Mouse (Mus musculus) left cerebral cortex, adult 11 months (tissue): Measurements from ENCODE around the gene Tmbim6.
"Not testable (repeated sequence)": the region's sequence is repeated elsewhere in the genome, so short reads cannot be mapped to it uniquely, and the experiment has no call there.

Experiments used
- DNase-seq: peaks from one replicate; pipeline ENCODE4 v3.0.0; 2022; ENCODE audit warnings: low spot score

Gene Tmbim6

DNA sequence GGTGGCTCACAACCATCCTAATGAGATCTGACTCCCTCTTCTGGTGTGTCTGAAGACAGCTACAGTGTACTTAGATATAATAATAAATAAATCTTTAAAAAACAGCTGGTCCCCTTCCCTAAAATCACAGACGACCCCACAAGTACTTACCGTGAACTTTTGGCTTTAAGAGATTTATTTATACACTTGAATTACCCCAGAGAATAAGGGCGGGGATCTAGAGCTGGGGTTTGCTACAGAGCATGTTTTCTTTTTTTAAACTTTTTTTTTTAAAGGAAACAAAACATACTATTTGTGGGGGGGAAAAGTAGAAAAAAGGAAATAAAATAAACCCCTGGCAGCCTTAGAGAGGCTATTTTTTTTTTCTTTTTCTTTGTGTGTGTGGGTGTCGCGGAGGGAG lies 27.4 kb downstream of the Tmbim6 start:
- DNase-seq: no peak

DNA sequence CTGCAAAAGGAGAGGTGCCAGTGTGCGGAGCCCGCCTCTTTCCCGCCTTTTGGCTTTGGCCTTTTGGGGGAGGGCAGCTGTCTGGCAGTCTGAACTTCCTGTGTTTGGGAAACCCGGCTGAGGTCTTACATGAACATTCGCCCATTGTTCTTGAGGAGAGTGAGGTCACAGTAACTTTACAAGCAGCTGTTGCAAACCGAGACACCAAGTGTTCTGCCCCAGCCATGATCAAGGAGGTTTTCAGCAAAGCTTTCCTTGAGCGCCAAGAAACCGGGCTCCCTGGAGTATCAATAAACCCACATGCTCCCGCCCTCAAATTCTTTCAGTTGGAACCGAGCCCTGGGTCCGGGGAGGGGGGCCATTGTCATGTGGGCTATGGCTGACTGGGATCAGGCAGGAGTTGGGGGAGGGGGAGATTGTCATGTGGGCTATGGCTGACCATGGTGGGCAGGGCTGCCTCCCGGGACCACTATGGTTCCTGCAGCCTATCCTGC lies 27.9 kb downstream of the Tmbim6 start:
- no peak for DNase-seq

DNA sequence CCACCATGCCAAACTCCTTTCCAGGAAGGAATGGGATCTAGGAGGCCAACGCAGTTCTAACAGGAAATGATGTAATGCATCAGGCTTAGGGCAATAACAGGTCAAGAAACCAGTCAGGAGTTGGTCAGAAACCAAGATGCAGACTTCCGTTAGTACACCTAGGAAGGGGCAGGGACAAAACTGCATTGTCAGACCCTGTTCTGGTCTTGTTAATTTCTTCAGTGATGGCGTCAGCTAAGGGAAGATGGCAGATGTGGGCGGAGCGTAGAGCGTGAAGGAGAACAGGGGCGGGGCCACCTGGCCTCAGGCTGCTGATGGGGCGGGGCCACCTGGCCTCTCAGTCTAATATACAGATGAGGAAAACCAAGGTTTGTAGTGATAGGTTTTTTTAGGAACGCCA lies 28.5 kb downstream of the Tmbim6 start:
- no peak for DNase-seq

DNA sequence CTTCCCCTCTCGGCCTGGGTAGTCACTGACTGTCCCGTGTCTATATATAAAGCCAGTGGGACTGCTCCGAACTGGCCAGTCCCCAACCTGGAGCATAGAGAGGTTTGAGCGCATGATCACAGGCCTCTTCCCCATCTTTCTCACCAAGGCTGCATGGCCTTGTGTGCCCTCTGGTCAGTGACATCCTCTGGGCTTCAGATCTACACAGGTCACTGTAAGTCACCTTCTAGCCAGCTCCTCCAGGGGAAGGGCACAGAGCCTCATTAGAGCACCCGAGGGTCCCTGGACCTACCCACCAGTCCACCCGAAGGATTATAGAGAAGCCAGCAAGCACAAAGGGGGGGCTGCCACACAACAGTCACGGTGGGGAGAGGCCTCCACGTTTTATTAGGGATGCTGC lies 29.0 kb downstream of the Tmbim6 start:
- no peak for DNase-seq

DNA sequence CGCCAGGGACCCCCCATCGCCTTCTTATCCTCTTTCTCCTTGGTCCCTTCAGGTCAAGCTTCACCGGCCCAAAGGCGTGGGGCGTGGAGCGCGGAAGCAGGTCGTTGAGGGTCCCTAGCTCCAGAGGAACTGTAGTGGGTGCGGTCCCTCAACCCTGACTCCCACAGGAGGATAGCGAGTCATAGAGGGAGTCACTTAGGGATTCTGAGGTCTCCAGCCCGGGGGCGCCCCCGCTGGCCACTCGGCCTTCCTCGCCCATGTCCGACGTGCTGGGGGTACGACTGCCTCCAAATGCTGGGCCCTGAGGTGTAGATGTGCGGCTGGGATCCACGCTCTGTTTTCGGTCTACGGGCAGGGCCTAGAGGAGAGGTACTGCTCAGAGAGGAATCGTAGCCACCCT lies 29.9 kb downstream of the Tmbim6 start:
- no peak for DNase-seq

DNA sequence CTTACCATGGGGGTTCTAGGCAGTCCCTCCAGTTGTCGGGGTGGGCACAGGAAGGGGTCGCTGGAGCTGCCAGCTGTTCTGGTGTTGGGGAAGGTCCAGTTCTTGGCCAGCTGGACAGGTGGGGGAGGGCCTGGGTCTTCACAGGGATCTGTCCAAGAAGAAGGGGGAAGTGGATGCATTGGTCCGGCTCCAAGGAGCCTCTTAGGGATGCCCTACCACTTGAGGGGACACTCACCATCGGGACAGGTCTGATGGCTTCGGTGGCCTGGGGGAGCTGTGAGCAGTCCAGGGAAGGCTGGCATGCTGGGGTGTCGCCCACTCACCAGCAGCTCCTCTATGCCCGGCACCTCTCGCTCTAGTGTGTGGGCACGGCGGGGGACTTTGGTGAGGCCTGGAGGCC lies 30.4 kb downstream of the Tmbim6 start:
- no peak for DNase-seq

DNA sequence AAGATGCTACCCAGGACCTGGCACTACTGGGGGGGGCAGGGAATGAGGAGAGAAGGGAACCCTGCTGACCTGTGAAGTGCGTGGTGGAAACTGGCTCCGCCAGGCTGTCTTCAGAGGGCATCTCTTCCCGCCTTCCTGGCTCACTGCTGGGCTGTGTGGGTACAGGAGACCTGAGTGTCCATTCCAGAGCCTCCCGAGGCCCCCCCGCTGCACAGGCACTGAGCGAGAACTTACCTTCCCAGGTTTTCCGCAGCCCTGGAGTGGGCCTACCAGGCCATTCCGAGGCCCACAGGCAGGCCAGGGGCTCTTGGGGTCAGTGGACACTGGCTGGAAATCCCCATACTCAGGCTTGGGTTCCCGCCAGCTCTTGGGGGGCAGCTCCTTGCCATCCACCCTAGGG lies 31.2 kb downstream of the Tmbim6 start:
- DNase-seq: no peak

DNA sequence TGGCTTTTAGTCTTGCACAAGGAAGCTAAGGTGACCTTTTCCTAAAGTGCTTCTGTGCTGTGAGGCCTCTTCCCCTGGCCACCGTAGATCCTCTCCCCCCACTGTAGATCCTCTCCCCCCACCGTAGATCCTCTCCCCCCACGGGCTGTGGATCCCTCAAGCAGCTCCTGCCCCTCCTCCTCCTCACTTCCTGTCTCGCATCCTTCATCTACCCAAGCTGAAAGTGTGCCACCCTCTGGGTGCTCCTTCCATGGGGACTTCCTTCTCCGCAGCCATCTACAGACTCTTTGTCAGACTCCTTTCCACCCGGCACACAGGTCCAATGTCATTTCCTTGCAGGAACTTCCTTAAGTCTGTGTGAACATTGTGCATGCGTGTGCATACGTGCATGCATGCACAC lies 37.7 kb downstream of the Tmbim6 start:
- no peak for DNase-seq

DNA sequence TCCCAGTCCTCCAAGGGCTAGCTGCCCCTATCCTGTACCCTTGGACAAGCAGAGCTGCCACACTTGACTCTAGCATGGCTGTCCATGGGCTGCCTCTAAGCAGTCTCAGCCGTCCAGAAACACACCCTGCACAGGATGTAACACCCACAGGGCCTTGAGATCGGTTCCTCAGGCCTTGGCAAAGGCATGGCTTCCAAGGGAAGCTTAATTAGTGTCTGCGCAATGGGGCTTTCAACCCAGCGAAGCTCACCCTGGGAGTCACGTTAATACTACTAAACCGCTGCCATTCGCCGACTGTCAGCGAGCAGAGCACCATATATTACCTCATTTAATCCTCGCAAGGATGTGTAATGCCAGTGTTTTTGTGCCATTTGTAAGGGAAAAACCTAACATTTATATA lies 38.4 kb downstream of the Tmbim6 start:
- no peak for DNase-seq

DNA sequence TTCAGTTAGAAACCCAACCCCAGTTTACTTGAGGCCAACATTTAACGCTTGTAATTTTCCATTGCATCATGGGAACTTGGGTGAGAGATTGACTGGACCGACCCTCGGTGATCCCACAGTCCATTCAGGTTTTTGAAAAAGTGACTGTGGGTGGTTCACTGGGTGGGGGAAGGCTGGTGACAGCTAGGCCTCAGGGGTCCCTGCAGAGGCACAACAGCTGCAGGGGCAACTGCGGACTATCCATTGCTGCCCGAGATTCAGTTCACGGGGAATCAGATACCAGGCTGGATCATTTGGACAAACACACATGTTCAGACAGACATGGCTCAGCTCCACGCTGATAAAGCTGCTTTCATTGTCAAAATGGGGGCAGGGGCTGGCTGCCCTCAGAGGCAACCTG lies 38.8 kb downstream of the Tmbim6 start:
- no peak for DNase-seq

DNA sequence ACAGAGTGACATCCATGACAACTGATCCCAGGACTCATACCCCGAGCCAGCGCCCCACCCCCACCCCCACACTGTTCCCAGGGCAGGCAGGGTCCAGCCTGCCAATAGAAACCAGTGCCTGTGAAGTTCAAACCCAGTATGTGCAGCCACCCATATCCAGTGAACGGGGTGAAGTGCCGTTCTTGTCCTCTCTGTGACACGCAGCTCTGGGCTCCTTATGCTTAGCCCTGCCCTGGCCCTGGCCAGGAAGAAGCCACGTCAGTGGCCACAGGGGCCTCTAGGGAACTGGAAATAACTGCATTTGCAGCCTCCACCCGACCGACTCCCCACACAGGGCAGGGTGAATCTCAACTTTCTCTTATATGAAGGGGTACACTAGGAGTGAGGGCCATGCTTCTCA lies 39.3 kb downstream of the Tmbim6 start:
- DNase-seq: no peak

DNA sequence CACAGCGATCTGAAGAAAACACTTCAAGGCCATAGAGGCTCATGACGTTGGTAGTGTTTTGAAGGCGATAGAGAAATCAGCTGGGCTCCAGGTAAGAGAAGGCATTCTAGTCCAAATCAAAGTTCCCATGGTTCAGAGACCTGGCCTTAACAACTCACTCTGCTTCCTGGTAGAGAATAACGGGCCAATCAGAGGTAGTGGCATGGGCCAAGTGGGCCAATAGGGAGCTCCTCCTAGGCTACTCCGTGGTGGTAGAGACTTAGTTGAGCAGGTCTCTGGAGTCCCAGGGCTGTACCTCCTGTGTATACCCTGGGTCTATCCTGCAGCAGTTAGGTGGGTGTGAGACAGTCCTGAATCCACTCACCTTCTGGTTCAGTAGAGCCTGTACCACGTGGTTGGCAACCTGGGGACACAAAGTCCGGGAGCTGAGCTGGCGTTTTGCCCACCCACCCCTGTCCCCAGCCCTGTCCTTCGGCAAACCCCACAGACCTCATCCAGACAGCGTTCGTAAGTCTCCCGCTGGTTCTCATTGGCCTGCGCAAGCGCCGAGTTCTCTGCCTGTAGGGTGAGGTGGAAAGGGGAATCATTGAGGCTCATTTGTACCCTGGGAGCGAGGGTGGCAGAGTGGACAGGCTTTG lies 40.5 kb downstream of the Tmbim6 start:
- no peak for DNase-seq

DNA sequence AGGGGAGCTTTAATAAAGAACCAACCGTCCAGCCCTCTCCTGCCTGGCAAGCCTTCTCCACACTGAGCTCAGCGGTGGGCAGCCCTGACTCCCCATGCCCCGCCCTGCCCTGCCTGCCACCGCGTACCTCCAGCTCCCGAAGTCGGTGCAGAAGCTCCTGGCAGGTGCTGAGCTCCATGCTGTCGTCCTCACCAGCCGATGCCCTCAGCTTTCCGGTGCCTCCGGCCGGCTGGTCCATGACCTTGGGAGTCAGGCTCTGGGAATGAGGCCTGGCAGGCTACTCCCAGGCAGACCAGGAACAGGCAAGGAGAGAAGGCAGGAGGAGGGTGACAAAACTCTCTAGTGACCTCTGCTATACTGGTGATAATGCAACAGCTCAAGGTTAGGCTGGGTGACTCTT lies 41.2 kb downstream of the Tmbim6 start:
- DNase-seq: no peak

DNA sequence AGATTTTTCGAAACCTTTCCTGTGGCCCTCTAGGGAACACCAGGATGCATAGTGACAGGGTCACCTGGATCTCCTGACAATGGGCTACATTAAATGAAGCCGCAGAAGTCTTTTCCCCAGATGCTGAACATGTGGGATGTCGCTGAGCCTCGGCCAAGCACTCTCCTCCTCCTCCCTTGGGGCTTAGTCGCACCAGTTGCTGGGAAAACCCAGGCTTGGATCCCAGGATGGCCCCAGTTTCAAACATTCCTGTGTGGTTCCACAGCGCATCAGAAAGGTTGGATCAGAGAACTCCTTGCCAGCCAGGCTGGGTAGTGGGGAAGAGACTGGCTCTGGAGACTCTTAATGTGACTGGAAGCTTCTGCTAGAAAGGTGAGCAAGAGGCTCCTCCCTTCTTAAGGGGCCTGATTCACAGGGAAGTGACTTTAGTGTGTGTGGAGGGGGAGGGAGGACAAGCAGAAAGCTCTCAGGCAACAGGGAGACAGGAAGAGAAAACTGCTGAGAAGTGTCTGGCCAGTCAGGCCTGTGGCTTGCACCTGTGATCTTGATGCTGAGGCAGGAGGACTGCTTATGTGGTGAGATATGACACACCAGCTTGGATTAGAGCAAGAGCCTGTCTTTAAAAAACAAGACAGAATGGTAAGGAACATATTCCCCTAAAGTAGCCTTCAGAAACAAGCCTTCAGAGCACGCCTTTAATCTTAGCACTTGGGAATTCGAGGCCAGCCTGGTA lies 46.5 kb downstream of the Tmbim6 start:
- DNase-seq: no peak

DNA sequence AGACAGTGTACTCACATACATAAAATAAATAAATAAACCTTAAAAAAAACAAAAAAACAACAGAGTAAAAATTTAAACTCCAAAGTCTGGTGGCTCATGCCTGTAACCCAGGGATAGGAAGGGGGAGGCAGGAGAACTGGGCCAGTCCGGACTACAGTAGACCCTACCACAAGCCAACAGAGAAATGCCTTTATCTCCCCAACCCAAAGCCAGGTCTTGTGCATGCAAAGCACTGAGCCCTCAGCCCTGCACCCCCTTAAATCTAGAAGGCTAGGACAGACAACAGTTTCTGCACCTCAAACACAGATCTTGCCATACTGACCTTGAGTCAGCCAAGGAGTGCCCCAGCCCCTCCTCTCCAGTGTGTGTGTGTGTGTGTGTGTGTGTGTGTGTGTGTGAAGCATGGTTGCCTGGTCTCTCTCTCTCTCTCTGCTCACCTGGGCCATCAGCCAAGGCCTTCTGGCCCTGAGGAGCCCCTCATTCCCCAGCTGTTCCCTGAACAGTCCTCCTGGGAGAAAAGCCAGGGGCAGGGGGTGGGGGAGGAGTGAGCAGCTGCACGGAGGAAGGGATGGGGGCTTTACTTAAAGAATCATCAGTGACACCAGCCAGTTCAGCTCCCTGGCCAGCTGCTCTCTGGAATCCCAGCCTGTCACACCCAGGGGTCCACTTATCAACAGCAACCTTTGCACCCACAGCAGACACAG lies 47.6 kb downstream of the Tmbim6 start:
- DNase-seq: no peak

DNA sequence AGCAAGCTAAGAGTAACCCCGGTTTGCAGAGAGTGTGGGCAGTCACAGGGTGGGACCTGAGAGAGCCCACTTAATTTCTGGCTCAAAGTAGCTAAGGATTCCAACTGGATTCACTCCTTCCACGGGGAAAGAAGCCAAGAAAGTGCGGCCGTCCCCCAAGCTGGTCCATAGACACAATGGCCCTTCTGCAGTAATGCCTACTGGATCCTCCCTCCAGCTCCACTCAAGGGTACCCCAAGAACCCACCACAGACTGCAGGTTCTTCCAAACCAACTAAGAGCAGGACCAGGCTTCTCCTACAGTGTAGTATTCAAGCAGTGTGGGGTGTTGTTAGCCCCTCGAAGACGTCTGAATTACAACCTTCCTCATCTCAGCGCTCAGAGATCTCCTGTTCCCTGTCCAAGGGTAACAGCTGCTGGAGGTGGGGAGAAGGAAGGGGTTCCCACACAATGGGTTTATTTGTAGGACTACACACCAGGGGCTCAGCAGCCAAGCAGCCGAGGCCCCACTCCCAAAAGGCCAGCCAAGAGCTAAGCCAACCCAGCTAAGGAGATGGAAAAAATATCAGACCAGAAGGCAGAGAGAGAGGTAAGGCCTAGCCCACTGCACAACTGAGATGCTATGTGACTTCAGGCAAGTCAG lies 48.3 kb downstream of the Tmbim6 start:
- DNase-seq: no peak

DNA sequence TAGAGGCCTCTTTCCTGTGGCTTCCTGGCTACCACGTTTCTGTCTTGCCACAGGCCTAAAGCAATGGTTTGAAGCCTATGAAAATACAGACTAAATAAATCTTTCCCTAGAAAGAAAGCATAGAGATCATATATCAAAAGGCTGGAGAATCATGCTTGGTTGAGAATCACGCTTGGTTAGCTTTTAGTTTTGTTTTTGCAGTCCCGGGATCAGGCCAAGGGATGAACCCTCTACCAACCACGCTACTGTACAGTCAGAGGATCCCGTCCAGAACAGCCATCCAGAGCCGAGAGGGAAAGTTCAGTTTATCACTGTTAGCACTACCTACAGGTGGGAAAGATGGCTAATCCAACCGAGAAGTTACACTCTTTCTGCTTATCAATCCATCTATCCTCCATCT lies 49.7 kb downstream of the Tmbim6 start:
- no peak for DNase-seq

DNA sequence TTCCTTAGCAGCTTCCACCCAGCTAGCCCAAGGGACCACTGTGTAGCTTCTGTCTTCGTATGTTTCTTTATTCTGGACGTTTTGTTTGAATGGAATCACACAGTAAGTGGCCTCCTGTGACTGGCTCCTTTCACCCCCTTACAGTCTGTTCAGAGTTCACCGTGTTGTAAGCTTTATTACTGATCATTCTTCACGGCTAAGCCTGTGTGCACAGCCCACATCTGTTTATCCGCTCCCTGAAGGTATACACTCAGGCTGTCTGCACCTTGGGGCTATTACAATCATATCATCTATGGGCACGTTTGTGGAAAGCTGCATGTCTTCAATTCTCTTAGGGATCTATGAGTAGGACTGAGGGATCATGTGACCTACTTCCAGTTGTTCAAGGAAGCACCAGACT lies 52.9 kb downstream of the Tmbim6 start:
- DNase-seq: no peak

DNA sequence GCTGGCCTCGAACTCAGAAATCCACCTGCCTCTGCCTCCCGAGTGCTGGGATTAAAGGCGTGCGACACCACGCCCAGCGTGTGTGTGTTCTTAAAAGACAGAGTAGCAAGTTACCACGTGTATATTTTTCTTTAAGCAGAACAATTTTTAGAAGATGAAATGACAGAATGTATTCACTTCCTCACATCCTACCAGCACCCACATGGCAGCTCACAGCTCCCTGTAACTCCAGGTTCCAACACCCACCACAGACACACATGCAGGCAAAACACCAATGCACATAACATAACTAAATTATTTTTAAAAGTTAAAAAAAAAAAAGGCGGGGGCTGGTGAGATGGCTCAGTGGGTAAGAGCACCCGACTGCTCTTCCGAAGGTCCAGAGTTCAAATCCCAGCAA lies 53.5 kb downstream of the Tmbim6 start:
- DNase-seq: not testable (repeated sequence)

DNA sequence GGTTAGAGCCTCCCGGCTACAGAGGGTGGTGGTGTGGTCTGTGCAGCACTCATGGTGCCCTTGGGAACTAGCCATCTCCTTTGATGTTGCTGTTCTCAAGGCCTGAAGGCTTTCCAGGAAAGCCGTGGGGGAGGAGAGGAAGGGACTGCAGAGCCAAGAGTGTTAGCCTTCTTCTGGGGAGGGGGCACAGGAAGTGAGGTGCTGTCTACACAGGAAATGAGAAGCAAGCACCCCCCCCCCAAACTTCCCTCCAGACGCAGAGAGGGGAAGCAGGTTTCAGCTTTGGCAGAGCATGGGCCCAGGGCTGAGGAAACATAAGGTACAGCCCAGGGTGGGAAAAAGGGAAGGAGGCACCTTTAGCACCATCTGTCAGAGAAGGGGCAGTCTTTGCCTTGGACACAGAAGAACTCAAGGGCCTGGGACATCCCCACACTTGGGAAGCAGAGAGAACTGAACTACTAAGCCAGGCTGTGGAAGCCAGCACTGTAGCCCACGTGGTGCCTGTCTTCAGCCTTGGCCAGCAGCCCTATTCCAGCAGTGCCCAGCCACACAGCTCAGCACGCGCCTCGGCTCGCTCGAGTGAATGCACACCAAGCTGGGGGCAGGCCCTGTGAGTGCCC lies 56.6 kb downstream of the Tmbim6 start:
- DNase-seq: no peak

DNA sequence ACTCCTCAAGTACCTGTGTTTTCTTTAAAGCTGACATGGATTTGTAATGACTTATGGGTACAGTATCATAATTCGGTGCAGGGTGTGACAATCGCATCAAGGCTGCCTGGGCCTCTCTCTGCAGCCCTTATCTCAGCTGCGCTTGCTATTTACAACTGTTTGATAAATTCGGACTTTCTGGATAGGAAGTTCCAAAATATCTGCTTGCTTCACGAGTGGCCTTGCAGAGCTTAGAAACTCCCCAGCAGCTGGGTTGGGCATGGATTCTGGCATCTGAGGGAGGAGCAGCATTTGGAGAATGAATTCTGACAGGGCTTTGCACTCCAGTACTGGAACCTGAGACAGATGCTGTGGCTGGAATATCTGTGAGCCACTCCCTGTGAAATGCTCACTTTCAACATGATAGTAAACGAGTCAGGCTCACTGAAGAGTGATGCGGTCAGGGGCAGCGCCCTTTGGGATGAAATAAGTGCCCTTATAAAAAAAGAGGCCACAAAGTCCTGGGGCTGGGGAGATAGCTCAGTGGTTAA lies 57.1 kb downstream of the Tmbim6 start:
- no peak for DNase-seq
